Mouse (Mus musculus): ENCODE data around the gene Nelfa.
"Not testable (repeated sequence)": the region's sequence is repeated elsewhere in the genome, so short reads cannot be mapped to it uniquely, and the experiment has no call there.

The Nelfa gene

GRCm38 (mm10) chr5:33936120-33936707, at the start of gene Nelfa:
Gene Nelfa (minus strand): TSS chr5:33936413.
- DNase-seq (ENCODE audit: low spot score in 2 of 2): peak; percentile 97 to 98

GRCm38 (mm10) chr5:33983309-33984121, 47.3 kb upstream of the Nelfa start, which contains the start of gene Gm1673:
Gene Gm1673 (plus strand): TSS chr5:33983433.
- DNase-seq (ENCODE audit: low spot score in 2 of 2): peak; percentile 81 to 91

GRCm38 (mm10) chr5:33982731-33983259, 46.6 kb upstream of the Nelfa start:
- peak in 1 of 2 experiments; percentile 14 for DNase-seq (ENCODE audit: low spot score in 2 of 2)

GRCm38 (mm10) chr5:33976267-33976666, 40.1 kb upstream of the Nelfa start:
- no peak for DNase-seq (ENCODE audit: low spot score in 2 of 2)

- no peak for DNase-seq (ENCODE audit: low spot score in 2 of 2)
Observed at GRCm38 (mm10) chr5:33974736-33975135, 38.5 kb upstream of the Nelfa start.

GRCm38 (mm10) chr5:33959382-33959781, 23.2 kb upstream of the Nelfa start:
- no peak for DNase-seq (ENCODE audit: low spot score in 2 of 2)

- DNase-seq (ENCODE audit: low spot score in 2 of 2): no peak
Observed at GRCm38 (mm10) chr5:33955868-33956267, 19.7 kb upstream of the Nelfa start.

GRCm38 (mm10) chr5:33954354-33954753, 18.1 kb upstream of the Nelfa start:
- DNase-seq (ENCODE audit: low spot score in 2 of 2): peak; percentile 54 to 73

- no peak for DNase-seq (ENCODE audit: low spot score in 2 of 2)
Observed at GRCm38 (mm10) chr5:33953471-33954185, 17.4 kb upstream of the Nelfa start.

- no peak for DNase-seq (ENCODE audit: low spot score in 2 of 2)
Observed at GRCm38 (mm10) chr5:33948314-33948713, 12.1 kb upstream of the Nelfa start.

- DNase-seq (ENCODE audit: low spot score in 2 of 2): not testable (repeated sequence)
Observed at GRCm38 (mm10) chr5:33947035-33947434, 10.8 kb upstream of the Nelfa start.

GRCm38 (mm10) chr5:33938448-33938847, 2.2 kb upstream of the Nelfa start:
- no peak for DNase-seq (ENCODE audit: low spot score in 2 of 2)

GRCm38 (mm10) chr5:33937230-33937629, 1.0 kb upstream of the Nelfa start:
- no peak for DNase-seq (ENCODE audit: low spot score in 2 of 2)

- peak; percentile 50 to 58 for DNase-seq (ENCODE audit: low spot score in 2 of 2)
Observed at GRCm38 (mm10) chr5:33935700-33936111, 507 bp downstream of the Nelfa start.

- DNase-seq (ENCODE audit: low spot score in 2 of 2): no peak
Observed at GRCm38 (mm10) chr5:33934877-33935276, 1.3 kb downstream of the Nelfa start.

- no peak for DNase-seq (ENCODE audit: low spot score in 2 of 2)
Observed at GRCm38 (mm10) chr5:33934081-33934480, 2.1 kb downstream of the Nelfa start.

- no peak for DNase-seq (ENCODE audit: low spot score in 2 of 2)
Observed at GRCm38 (mm10) chr5:33932413-33932812, 3.8 kb downstream of the Nelfa start.

GRCm38 (mm10) chr5:33926170-33926569, 10.0 kb downstream of the Nelfa start:
- DNase-seq (ENCODE audit: low spot score in 2 of 2): no peak

- DNase-seq (ENCODE audit: low spot score in 2 of 2): no peak
Observed at GRCm38 (mm10) chr5:33922566-33922965, 13.6 kb downstream of the Nelfa start.

GRCm38 (mm10) chr5:33921486-33922235, 14.6 kb downstream of the Nelfa start:
- no peak for DNase-seq (ENCODE audit: low spot score in 2 of 2)

GRCm38 (mm10) chr5:33920924-33921323, 15.3 kb downstream of the Nelfa start:
- no peak for DNase-seq (ENCODE audit: low spot score in 2 of 2)
